ENCODE assay signal across 8 mouse cellular contexts in genomic region chr12:105008752-105009178, GRCm38 (mm10). TPM values are rescaled to one million over a fixed set of nuclear protein-coding genes. Genes with fewer than 3 reads are reported as not detected.
A peak's percentile ranks its signal among the peaks of the same experiment; 100 is the strongest.
DNase-seq lines count a peak whose midpoint lies in the region; ATAC-seq and TF ChIP-seq lines count a peak whose summit lies in the region.

No protein-coding gene starts in this region.

- DNase-seq in ovary, adult 18-20 months (ENCODE audit: low spot score): peak; percentile 52
- DNase-seq in ovary, postnatal 10 days (ENCODE audit: low spot score): no peak
- peak; percentile 77 for DNase-seq in heart, postnatal 4 days
- DNase-seq in thymus, adult 2 months: peak; percentile 86
- DNase-seq in frontal cortex, postnatal 14 days (ENCODE audit: low spot score in 2 of 2): no peak

- TF ChIP-seq CTCF in embryonic fibroblast, embryonic 13.5 days (IDR thresholded peaks at IDR 0.05; ENCODE audit: borderline replicate concordance, insufficient read depth, low read length): no peak
- TF ChIP-seq CTCF in thymus, adult 2 months (IDR thresholded peaks at IDR 0.05; ENCODE audit: borderline replicate concordance, control insufficient read depth, extremely low read depth, insufficient read depth, low read length, poor library complexity): no peak

- no peaks in the 10 kb centered on the region for H3K9me3 ChIP-seq in limb, embryonic 12.5 days
- no peaks in the 10 kb centered on the region for H3K9me3 ChIP-seq in midbrain, embryonic 12.5 days

- H3K4me3 ChIP-seq in embryonic fibroblast, embryonic 13.5 days (ENCODE audit: insufficient read depth, low read length): peak overlapping the region; percentile 60
- peak overlapping the region; percentile 68 for H3K4me3 ChIP-seq in limb, embryonic 12.5 days (replicated peaks)
- peak overlapping the region; percentile 58 for H3K4me3 ChIP-seq in midbrain, embryonic 12.5 days
- H3K4me3 ChIP-seq in thymus, adult 2 months (ENCODE audit: control insufficient read depth, insufficient read depth, low read length): peak overlapping the region; percentile 80

- H3K4me1 ChIP-seq in embryonic fibroblast, embryonic 13.5 days (ENCODE audit: control insufficient read depth, insufficient read depth, low read length): peaks cover 16% of the 10 kb centered on the region
- H3K4me1 ChIP-seq in limb, embryonic 12.5 days (replicated peaks): peaks cover 29% of the 10 kb centered on the region
- H3K4me1 ChIP-seq in midbrain, embryonic 12.5 days: peaks cover 17% of the 10 kb centered on the region
- H3K4me1 ChIP-seq in thymus, adult 2 months (replicated peaks; ENCODE audit: control insufficient read depth, insufficient read depth, low read length): peaks cover 64% of the 10 kb centered on the region

- under 1% methylated on average over 13 of the region's 13 CpGs for WGBS in limb, embryonic 12.5 days
- WGBS in midbrain, embryonic 12.5 days: 2% methylated on average over 13 of the region's 13 CpGs
- WGBS in thymus, adult 2 months: 0% methylated on average over 13 of the region's 13 CpGs

- peak; percentile 74 for TF ChIP-seq POLR2A in embryonic fibroblast, embryonic 13.5 days (IDR thresholded peaks at IDR 0.05; ENCODE audit: low read depth, low read length)
- TF ChIP-seq POLR2A in thymus, adult 2 months (IDR thresholded peaks at IDR 0.05; ENCODE audit: control insufficient read depth, extremely low read depth, insufficient read depth, low read length, poor library complexity): no peak

- H3K4me2 ChIP-seq in limb, embryonic 12.5 days: peak overlapping the region; percentile 100
- peak overlapping the region; percentile 97 for H3K4me2 ChIP-seq in midbrain, embryonic 12.5 days (replicated peaks)

- H3K36me3 ChIP-seq in limb, embryonic 12.5 days: no peaks in the 10 kb centered on the region
- no peaks in the 10 kb centered on the region for H3K36me3 ChIP-seq in midbrain, embryonic 12.5 days
- H3K36me3 ChIP-seq in thymus, adult 2 months (ENCODE audit: control insufficient read depth, insufficient read depth, low read length): no peaks in the 10 kb centered on the region

- no peak overlapping the region; the same call in 1 of the 2 replicates for H3K9ac ChIP-seq in limb, embryonic 12.5 days (replicated peaks)
- H3K9ac ChIP-seq in midbrain, embryonic 12.5 days (replicated peaks): no peak overlapping the region

- H3K27me3 ChIP-seq in limb, embryonic 12.5 days: peaks cover 61% of the 10 kb centered on the region
- peaks cover 79% of the 10 kb centered on the region for H3K27me3 ChIP-seq in midbrain, embryonic 12.5 days
- H3K27me3 ChIP-seq in thymus, adult 2 months (ENCODE audit: control insufficient read depth, insufficient read depth, low read length): no peaks in the 10 kb centered on the region

- ATAC-seq in limb, embryonic 12.5 days (ENCODE audit: insufficient number of reproducible peaks, insufficient read depth, low FRiP score, low TSS enrichment, low read depth): peak; percentile 29; the same call in 1 of the 2 replicates
- no peak for ATAC-seq in midbrain, embryonic 12.5 days (ENCODE audit: low FRiP score, low read depth)

- H3K27ac ChIP-seq in embryonic fibroblast, embryonic 13.5 days (ENCODE audit: insufficient read depth, low read length): peak overlapping the region; percentile 62
- H3K27ac ChIP-seq in limb, embryonic 12.5 days: peak overlapping the region; percentile 12; the same call in 1 of the 2 replicates
- H3K27ac ChIP-seq in midbrain, embryonic 12.5 days (replicated peaks): no peak overlapping the region
- peak overlapping the region; percentile 81 for H3K27ac ChIP-seq in thymus, adult 2 months (ENCODE audit: control insufficient read depth, insufficient read depth, low read length)

RNA-seq across cellular contexts. Expression of gene Syne3, which starts 0.8 kb away (rescaled TPM):
- 13.6 and 15.9 TPM in 2 replicates for polyA plus RNA-seq in embryonic fibroblast, embryonic 13.5 days (2011; ENCODE audit: insufficient read length, low read depth, missing spikeins)
- total RNA-seq in heart, postnatal 4 days (2021): 1 to 10 TPM; 7.3 to 7.8 TPM
- 0.54 and 0.61 TPM in 2 replicates for polyA plus RNA-seq in limb, embryonic 12.5 days (2016; fragmentation: Nextera tagmentation; extraction: Ambion mirVana)
- polyA plus RNA-seq in midbrain, embryonic 12.5 days (2016; fragmentation: Nextera tagmentation; extraction: Ambion mirVana): 0.14 and 0.18 TPM in 2 replicates
- polyA plus RNA-seq in thymus, adult 2 months (2012; rRNA removed): 16.4 and 20.1 TPM in 2 replicates

RNA-seq across cellular contexts. Expression of gene Glrx5, which starts 23.7 kb away (rescaled TPM):
- 37.6 and 45.1 TPM in 2 replicates for polyA plus RNA-seq in embryonic fibroblast, embryonic 13.5 days (2011; ENCODE audit: insufficient read length, low read depth, missing spikeins)
- 10 to 100 TPM; 81.2 to 82.0 TPM for total RNA-seq in heart, postnatal 4 days (2021)
- 171 and 180 TPM in 2 replicates for polyA plus RNA-seq in limb, embryonic 12.5 days (2016; fragmentation: Nextera tagmentation; extraction: Ambion mirVana)
- polyA plus RNA-seq in midbrain, embryonic 12.5 days (2016; fragmentation: Nextera tagmentation; extraction: Ambion mirVana): 161 and 165 TPM in 2 replicates
- 66.6 and 68.4 TPM in 2 replicates for polyA plus RNA-seq in thymus, adult 2 months (2012; rRNA removed)

Comparison
In these comparisons a context has a peak if more than half of its experiments do, and no peak if none do; other contexts are left out.
1. DNase-seq: peak in ovary, adult 18-20 months (single experiment), heart, postnatal 4 days (single experiment) and thymus, adult 2 months (single experiment); none in ovary, postnatal 10 days (single experiment) and frontal cortex, postnatal 14 days (0 of 2).
2. Peak in every context shown above with its lines, with median percentiles within 50 percentile points of each other: H3K4me3 ChIP-seq.